Mouse (Mus musculus) megakaryocyte, embryonic 14.5 days (primary cell): ENCODE results near the gene Cabp7.

Source experiments
- FLI1 ChIP-seq: IDR thresholded peaks from 2 replicates; pipeline ENCODE4 v1.6.1; 2012; ENCODE audit warnings: low read length, inconsistent platforms, mixed read lengths
- GATA1 ChIP-seq: IDR thresholded peaks from 3 replicates; pipeline ENCODE4 v1.6.1; 2012; ENCODE audit warnings: mixed read lengths, low read length, inconsistent platforms, borderline replicate concordance

DNA sequence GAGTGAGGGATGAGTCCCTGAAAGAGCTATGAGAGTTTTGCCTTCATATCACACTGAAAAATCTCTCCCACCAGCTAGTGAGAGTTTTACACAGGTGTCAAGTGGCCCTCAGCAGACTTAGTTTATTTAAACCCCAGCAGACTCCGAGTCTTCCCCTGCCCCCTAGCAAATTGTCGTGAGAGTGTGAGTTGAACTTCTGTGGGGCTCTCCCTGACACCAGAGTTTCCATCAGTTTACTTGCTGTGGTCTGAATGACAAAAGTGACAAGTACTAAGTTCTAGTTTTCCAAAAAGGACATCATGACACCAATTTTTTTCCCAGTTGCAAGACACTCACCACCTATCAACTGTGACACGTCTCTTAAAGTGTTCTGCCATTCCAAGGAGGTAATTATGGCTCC lies 58.7 kb downstream of the Cabp7 start:
- TF ChIP-seq FLI1 (no peak), GATA1 (no peak)
